Mouse (Mus musculus) liver, embryonic 14.5 days (tissue): Measurements from ENCODE around the gene Ube2q2.

Experiments
- CTCF ChIP-seq: IDR thresholded peaks from 2 replicates; pipeline ENCODE4 v1.5.1; 2016; ENCODE audit warnings: antibody characterized with exemption, low read depth, control low read depth
- EP300 ChIP-seq: IDR thresholded peaks from 2 replicates; pipeline ENCODE4 v1.6.1; 2016; ENCODE audit warnings: antibody characterized with exemption, low read depth

DNA sequence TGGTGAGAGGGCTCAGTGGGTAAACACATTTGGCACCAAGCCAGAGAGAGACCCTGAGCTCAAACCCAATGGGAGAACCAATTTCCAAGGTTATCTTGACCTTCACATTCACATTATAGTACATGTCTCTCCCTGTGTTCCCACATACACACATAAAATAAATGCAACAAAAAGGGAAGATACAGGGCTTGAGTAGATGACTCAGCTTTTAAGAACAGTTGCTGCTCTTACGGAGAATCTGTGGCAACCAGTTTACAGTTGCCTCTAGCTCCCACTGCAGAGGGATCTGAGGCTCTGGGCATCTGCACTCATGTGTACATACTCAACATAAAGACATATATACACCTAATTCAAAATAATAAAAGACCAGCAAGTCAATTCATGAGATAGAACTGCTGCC lies 49.6 kb downstream of the Ube2q2 start:
- TF ChIP-seq CTCF, result no peak
- TF ChIP-seq EP300, result no peak
